Mouse (Mus musculus) liver, embryonic 14.5 days (tissue): ENCODE data around the gene Cd79b.

ENCODE experiments used
- CTCF ChIP-seq: IDR thresholded peaks from 2 replicates; pipeline ENCODE4 v1.5.1; 2016; ENCODE audit warnings: antibody characterized with exemption, low read depth, control low read depth
- EP300 ChIP-seq: IDR thresholded peaks from 2 replicates; pipeline ENCODE4 v1.6.1; 2016; ENCODE audit warnings: antibody characterized with exemption, low read depth

DNA sequence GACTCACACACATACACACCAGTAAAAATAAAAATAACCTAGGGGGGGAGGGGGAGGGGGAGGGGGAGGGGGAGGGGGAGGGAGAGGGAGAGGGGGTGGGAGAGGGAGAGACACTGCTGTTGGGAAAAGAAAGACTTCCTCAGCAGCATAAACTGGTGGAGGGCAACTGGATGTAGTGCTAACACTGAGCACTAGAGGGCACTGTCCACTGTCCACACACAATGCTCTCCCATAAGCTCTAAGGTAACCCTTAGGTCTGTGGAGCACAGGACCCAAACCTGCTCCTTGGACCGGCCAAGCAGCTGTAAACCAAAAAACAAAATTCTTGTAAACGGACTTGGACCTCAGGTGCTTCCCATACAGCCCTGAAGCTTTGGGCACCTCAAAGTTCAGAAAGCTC lies 11.9 kb downstream of the Cd79b start:
- TF ChIP-seq CTCF (peak; percentile 91), EP300 (no peak)
